10 mouse cellular contexts compared by ENCODE assay signal in genomic region chr2:127667843-127668506, GRCm38 (mm10). TPM values are rescaled to one million over a fixed set of nuclear protein-coding genes. Genes with fewer than 3 reads are reported as not detected.
A peak's percentile ranks its signal among the peaks of the same experiment; 100 is the strongest.
DNase-seq lines count a peak whose midpoint lies in the region; TF ChIP-seq lines count a peak whose summit lies in the region.
"Had no signal": no experiment of that assay in that cellular context is flagged by ENCODE, and none has a peak within 500 bp of the region (broad histone marks: within the 10 kb centered on the region; RNA-seq: fewer than 3 reads in every experiment).

No protein-coding gene starts in this region.

- H3K4me1 ChIP-seq in CH12.LX (ENCODE audit: control insufficient read depth in 1 of 2, insufficient read depth in 2 of 2): 0 out of 4 replicates have a peak, but pooled peaks cover 0 to under 1% of the 10 kb centered on the region in 2 experiments
- H3K4me1 ChIP-seq: embryonic facial prominence, embryonic 13.5 days; neural tube, embryonic 13.5 days had no signal

- TF ChIP-seq RAD21 in CH12.LX (IDR thresholded peaks at IDR 0.05; ENCODE audit: low read depth, low read length): peak; percentile 80

- no peaks in the 10 kb centered on the region for H3K36me3 ChIP-seq in CH12.LX (replicated peaks in 1 of 2; ENCODE audit: control insufficient read depth in 1 of 2, insufficient read depth in 1 of 2, low read length in 1 of 2)
- H3K36me3 ChIP-seq: embryonic facial prominence, embryonic 13.5 days; neural tube, embryonic 13.5 days had no signal

- in situ Hi-C loops in CH12.LX (cut with MboI; ENCODE audit: low pct_ligation_motif_present, low pct_unique_long_range_greater_than_20kb, low sequenced_read_pairs): no loop called here

- no peak overlapping the region for H3K27ac ChIP-seq in CH12.LX (ENCODE audit: insufficient read depth, low read depth)
- H3K27ac ChIP-seq: embryonic facial prominence, embryonic 13.5 days; neural tube, embryonic 13.5 days had no signal

- H3K9ac ChIP-seq in CH12.LX (ENCODE audit: insufficient read depth, low read depth): no peak overlapping the region
- H3K9ac ChIP-seq: embryonic facial prominence, embryonic 13.5 days; neural tube, embryonic 13.5 days had no signal

- no peaks in the 10 kb centered on the region for H3K9me3 ChIP-seq in CH12.LX (replicated peaks; ENCODE audit: low read length)
- H3K9me3 ChIP-seq: embryonic facial prominence, embryonic 13.5 days; neural tube, embryonic 13.5 days had no signal

- DNase-seq in kidney, adult 9 months: peak; percentile 62
- DNase-seq in kidney, postnatal 4 days: no peak
- DNase-seq in 416B (ENCODE audit: low read depth) (peak; percentile 53), CH12.LX (ENCODE audit: extremely low read depth) (peak; percentile 48)
- DNase-seq in embryo, embryonic 10 days (ENCODE audit: low spot score): peak; percentile 63
- DNase-seq in thymus, postnatal 25 days: peak; percentile 6
- no peak for DNase-seq in kidney, adult 11 months
- DNase-seq in right cerebral cortex, postnatal 25 days: no peak

- peaks cover 14% of the 10 kb centered on the region for H3K27me3 ChIP-seq in CH12.LX (replicated peaks)

- TF ChIP-seq EP300 in CH12.LX (IDR thresholded peaks at IDR 0.05; ENCODE audit: low read length): no peak

- TF ChIP-seq CTCF in CH12.LX (conservative IDR thresholded peaks at IDR 0.05 in 1 of 2, IDR thresholded peaks at IDR 0.05 in 1 of 2; ENCODE audit: low read depth in 2 of 2, low read length in 2 of 2): peak; percentile 64 to 86

- no peak overlapping the region for H3K4me2 ChIP-seq in CH12.LX (ENCODE audit: insufficient read depth, low read depth, poor library complexity, severe bottlenecking)
- H3K4me2 ChIP-seq: embryonic facial prominence, embryonic 13.5 days; neural tube, embryonic 13.5 days had no signal

- dilution Hi-C loops in CH12.LX (cut with MboI; ENCODE audit: extremely low pct_ligation_motif_present, extremely low pct_unique_long_range_greater_than_20kb, low sequenced_read_pairs): no loop called here

- H3K79me2 ChIP-seq in CH12.LX (replicated peaks; ENCODE audit: control insufficient read depth, extremely low read depth, insufficient read depth, poor library complexity, severe bottlenecking): no peaks in the 10 kb centered on the region

- TF ChIP-seq POLR2A in CH12.LX (IDR thresholded peaks at IDR 0.05; ENCODE audit: low read depth, low read length): no peak

- no peak overlapping the region for H3K4me3 ChIP-seq in CH12.LX (replicated peaks in 1 of 3; ENCODE audit: low read depth in 2 of 3, low read length in 2 of 3, poor library complexity in 1 of 3)
- H3K4me3 ChIP-seq: embryonic facial prominence, embryonic 13.5 days; neural tube, embryonic 13.5 days had no signal

TF ChIP-seq in CH12.LX, 34 proteins besides CTCF, POLR2A, EP300 and RAD21:
- peak; percentile 30; the same call in 1 of the 2 replicates for TF ChIP-seq IRF4 (IDR thresholded peaks at IDR 0.05; ENCODE audit: low read depth, low read length)
- TF ChIP-seq ZMIZ1 (IDR thresholded peaks at IDR 0.05; ENCODE audit: low read depth, low read length): no peak
- TF ChIP-seq JUN (IDR thresholded peaks at IDR 0.05; ENCODE audit: insufficient read depth, low read depth, low read length): no peak
- TF ChIP-seq USF2 (conservative IDR thresholded peaks at IDR 0.05; ENCODE audit: low read depth, low read length): no peak
- TF ChIP-seq MAZ (IDR thresholded peaks at IDR 0.05; ENCODE audit: low read depth, low read length): 0 out of 2 replicates have a peak, but pooled peaks have one; percentile 31
- peak; percentile 80 for TF ChIP-seq SMC3 (IDR thresholded peaks at IDR 0.05; ENCODE audit: low read depth, low read length)
- no peak for TF ChIP-seq MAFK (IDR thresholded peaks at IDR 0.05; ENCODE audit: insufficient replicate concordance, low read length)
- no peak for TF ChIP-seq KAT2A (IDR thresholded peaks at IDR 0.05; ENCODE audit: insufficient replicate concordance, low read length)
- no peak for TF ChIP-seq UBTF (IDR thresholded peaks at IDR 0.05; ENCODE audit: low read depth, low read length)
- no peak for TF ChIP-seq RCOR1 (conservative IDR thresholded peaks at IDR 0.05; ENCODE audit: low read depth, low read length)
- TF ChIP-seq ZC3H11A (IDR thresholded peaks at IDR 0.05; ENCODE audit: low read depth, low read length): peak; percentile 26; the same call in 1 of the 2 replicates
- peak; percentile 30; the same call in 1 of the 2 replicates for TF ChIP-seq ZNF384 (IDR thresholded peaks at IDR 0.05; ENCODE audit: low read depth, low read length)
- TF ChIP-seq ELF1 (IDR thresholded peaks at IDR 0.05; ENCODE audit: low read depth, low read length): no peak
- TF ChIP-seq PAX5 (IDR thresholded peaks at IDR 0.05; ENCODE audit: low read length): no peak
- no peak for TF ChIP-seq ETS1 (conservative IDR thresholded peaks at IDR 0.05; ENCODE audit: low read depth, low read length)
TF ChIP-seq in CH12.LX: peak in this region for 5.

RNA-seq across cellular contexts. Expression of gene Mal, which starts 11.5 kb away (rescaled TPM):
- total RNA-seq in CH12.LX (2012; rRNA removed) (not detected in 2 replicates), CH12.LX (2014; rRNA removed) (not detected in 2 replicates)
- polyA plus RNA-seq in CH12.LX (2012; ENCODE audit: insufficient read length, low read depth): not detected in 2 replicates

Comparison
In these comparisons a context has a peak if more than half of its experiments do, and no peak if none do; other contexts are left out.
1. DNase-seq: peak in kidney, adult 9 months (single experiment), 416B (single experiment), CH12.LX (single experiment), embryo, embryonic 10 days (single experiment) and thymus, postnatal 25 days (single experiment); none in kidney, postnatal 4 days (0 of 2), kidney, adult 11 months (single experiment) and right cerebral cortex, postnatal 25 days (single experiment).